In the genomic region with DNA sequence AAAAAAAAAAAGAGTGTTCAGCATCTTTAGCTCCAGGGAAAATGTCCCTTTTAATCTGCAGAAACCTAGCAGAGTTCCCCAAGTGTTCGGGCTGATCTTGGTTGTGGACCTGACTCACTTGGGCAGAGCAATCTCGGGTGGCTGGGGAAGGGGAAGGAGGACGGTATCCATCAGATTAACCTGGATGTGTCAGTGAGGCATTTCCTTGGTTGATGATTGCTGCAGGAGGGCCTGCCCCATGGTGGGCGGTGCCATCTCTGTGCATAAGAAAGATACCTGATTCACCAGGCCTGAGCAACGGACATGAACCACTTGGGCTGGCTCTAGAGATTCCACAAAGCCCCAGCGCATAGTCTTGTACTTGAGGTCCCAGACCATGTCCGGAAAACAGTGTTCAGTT, we compare ENCODE assay signal across 20 mouse cellular contexts.
"Had no signal": no experiment of that assay in that cellular context is flagged by ENCODE, and none has a peak within 500 bp of the region (broad histone marks: within the 10 kb centered on the region; RNA-seq: fewer than 3 reads in every experiment).

No protein-coding gene starts in this region.

- H3K9me3 ChIP-seq: kidney, embryonic 15.5 days; midbrain, embryonic 12.5 days; midbrain, embryonic 15.5 days; neural tube, embryonic 12.5 days; neural tube, embryonic 15.5 days had no signal

- H3K4me2 ChIP-seq: kidney, embryonic 15.5 days; lung, embryonic 14.5 days; midbrain, embryonic 12.5 days; midbrain, embryonic 15.5 days; neural tube, embryonic 12.5 days; neural tube, embryonic 15.5 days had no signal

- H3K4me1 ChIP-seq: kidney, embryonic 15.5 days; midbrain, embryonic 12.5 days; midbrain, embryonic 15.5 days; neural tube, embryonic 12.5 days; neural tube, embryonic 15.5 days had no signal

- H3K4me3 ChIP-seq: kidney, embryonic 15.5 days; left cerebral cortex, adult 2 months; midbrain, embryonic 12.5 days; midbrain, embryonic 15.5 days; neural tube, embryonic 12.5 days; neural tube, embryonic 15.5 days had no signal

- ATAC-seq: liver, postnatal 0 days; midbrain, embryonic 15.5 days had no signal

- H3K36me3 ChIP-seq: kidney, embryonic 15.5 days; midbrain, embryonic 12.5 days; midbrain, embryonic 15.5 days; neural tube, embryonic 12.5 days; neural tube, embryonic 15.5 days had no signal

- H3K27me3 ChIP-seq: kidney, embryonic 15.5 days; midbrain, embryonic 12.5 days; midbrain, embryonic 15.5 days; neural tube, embryonic 12.5 days; neural tube, embryonic 15.5 days had no signal

- DNase-seq: kidney, adult 8-10 months; kidney, postnatal 10 days; layer of hippocampus, postnatal 36 days; liver, postnatal 0 days; lung, embryonic 14.5 days; lung, postnatal 10 days; lung, postnatal 36 days; right cerebral cortex, adult 18-20 months; right cerebral cortex, postnatal 14 days; right cerebral cortex, postnatal 4 days; thymus, adult 18-20 months; thymus, postnatal 36 days had no signal

- H3K9ac ChIP-seq: kidney, embryonic 15.5 days; liver, embryonic 14.5 days; liver, postnatal 0 days; lung, embryonic 14.5 days; midbrain, embryonic 12.5 days; midbrain, embryonic 15.5 days; neural tube, embryonic 12.5 days; neural tube, embryonic 15.5 days had no signal

- H3K27ac ChIP-seq: kidney, embryonic 15.5 days; left cerebral cortex, adult 2 months; liver, embryonic 14.5 days; midbrain, embryonic 12.5 days; midbrain, embryonic 15.5 days; neural tube, embryonic 12.5 days; neural tube, embryonic 15.5 days; stomach, postnatal 0 days had no signal
